Mouse (Mus musculus): ENCODE measurements around the gene Arhgap17. TPM values are rescaled to one million over a fixed set of nuclear protein-coding genes. Genes with fewer than 3 reads are reported as not detected.

Gene Arhgap17
- polyA plus RNA-seq, 1 experiment from 2014 or later: 26.6 TPM

DNA sequence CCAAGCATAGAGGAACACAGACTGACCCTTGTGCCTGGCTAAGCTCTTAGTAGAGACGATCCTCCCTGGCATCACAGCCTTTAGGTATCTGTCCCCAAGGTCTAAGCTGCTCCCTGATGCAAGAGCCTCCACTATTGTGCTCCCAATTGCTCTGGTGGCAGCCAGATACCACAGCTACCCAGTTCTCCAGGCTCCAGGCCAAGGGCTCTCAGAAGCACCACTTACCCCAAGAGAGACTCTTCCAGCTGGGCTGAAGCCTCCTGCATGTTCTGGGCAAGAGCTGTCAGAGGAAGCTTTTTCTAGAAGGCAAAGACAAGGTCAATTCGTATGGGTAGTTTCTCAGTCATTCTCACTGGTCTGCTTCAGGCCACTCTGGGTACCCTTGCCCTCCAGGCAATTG lies 46.3 kb downstream of the Arhgap17 start:
- H3K27me3 ChIP-seq (ENCODE audit: control insufficient read depth, insufficient read depth, low read length): no peaks in the 10 kb centered on the region
- H3K9me3 ChIP-seq (ENCODE audit: control insufficient read depth, low read depth, low read length): no peaks in the 10 kb centered on the region
- H3K27ac ChIP-seq (ENCODE audit: low read length): no peak overlapping the region
- WGBS: 94% methylated on average over 2 of the region's 2 CpGs
- H3K9ac ChIP-seq (replicated peaks; ENCODE audit: low read depth, low read length): no peak overlapping the region
- H3K4me3 ChIP-seq (ENCODE audit: low read depth, low read length): no peak overlapping the region
- no peaks in the 10 kb centered on the region for H3K4me1 ChIP-seq (ENCODE audit: control insufficient read depth, insufficient read depth, low read length)
- no peak for ATAC-seq (ENCODE audit: insufficient number of reproducible peaks, insufficient read depth, low FRiP score, low read depth)
- no peak overlapping the region for H3K4me2 ChIP-seq (replicated peaks; ENCODE audit: low read depth, low read length)
- peaks cover 38% of the 10 kb centered on the region for H3K36me3 ChIP-seq (ENCODE audit: control insufficient read depth, insufficient read depth, low read length)

- 79% methylated on average over 13 of the region's 13 CpGs for WGBS
- Histone ChIP-seq H3K9ac (replicated peaks; ENCODE audit: low read depth, low read length) (no peak overlapping the region), H3K9me3 (ENCODE audit: control insufficient read depth, low read depth, low read length) (no peaks in the 10 kb centered on the region), H3K27ac (ENCODE audit: low read length) (no peak overlapping the region), H3K4me3 (ENCODE audit: low read depth, low read length) (no peak overlapping the region), H3K4me2 (replicated peaks; ENCODE audit: low read depth, low read length) (no peak overlapping the region), H3K27me3 (ENCODE audit: control insufficient read depth, insufficient read depth, low read length) (no peaks in the 10 kb centered on the region), H3K4me1 (ENCODE audit: control insufficient read depth, insufficient read depth, low read length) (no peaks in the 10 kb centered on the region), H3K36me3 (ENCODE audit: control insufficient read depth, insufficient read depth, low read length) (peaks cover 40% of the 10 kb centered on the region)
- no peak for ATAC-seq (ENCODE audit: insufficient number of reproducible peaks, insufficient read depth, low FRiP score, low read depth)
These were observed 47.1 kb downstream of the Arhgap17 start for GRCm38 (mm10) chr7:123322452-123323121.

GRCm38 (mm10) chr7:123312738-123313137 lies 57.0 kb downstream of the Arhgap17 start:
- Histone ChIP-seq H3K4me2 (replicated peaks; ENCODE audit: low read depth, low read length) (no peak overlapping the region), H3K36me3 (ENCODE audit: control insufficient read depth, insufficient read depth, low read length) (peaks cover 35% of the 10 kb centered on the region), H3K9ac (replicated peaks; ENCODE audit: low read depth, low read length) (no peak overlapping the region), H3K9me3 (ENCODE audit: control insufficient read depth, low read depth, low read length) (no peaks in the 10 kb centered on the region), H3K4me1 (ENCODE audit: control insufficient read depth, insufficient read depth, low read length) (no peaks in the 10 kb centered on the region), H3K27me3 (ENCODE audit: control insufficient read depth, insufficient read depth, low read length) (no peaks in the 10 kb centered on the region), H3K4me3 (ENCODE audit: low read depth, low read length) (no peak overlapping the region), H3K27ac (ENCODE audit: low read length) (no peak overlapping the region)
- 74% methylated on average over 3 of the region's 3 CpGs for WGBS
- ATAC-seq (ENCODE audit: insufficient number of reproducible peaks, insufficient read depth, low FRiP score, low read depth): no peak

DNA sequence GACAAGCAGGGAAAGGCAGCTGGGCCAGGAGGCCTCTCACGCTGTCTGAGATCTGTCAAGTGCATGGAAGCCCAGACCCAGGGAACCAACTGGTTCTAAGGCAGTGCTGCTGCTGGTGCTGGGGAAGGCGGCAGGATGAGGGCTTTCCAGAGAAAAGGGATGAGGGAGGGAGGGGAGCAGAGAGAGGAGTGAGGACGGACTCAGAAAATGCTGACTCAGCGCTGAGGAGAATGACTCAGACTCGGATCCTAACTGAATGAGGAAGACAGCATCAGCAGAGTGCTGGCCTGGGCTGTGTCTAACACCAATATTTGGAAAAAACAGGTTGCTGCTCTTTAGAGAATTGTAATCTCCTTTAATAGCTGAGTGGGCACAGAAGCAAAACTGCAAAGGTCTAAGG lies 57.9 kb downstream of the Arhgap17 start:
- Histone ChIP-seq H3K4me1 (ENCODE audit: control insufficient read depth, insufficient read depth, low read length) (no peaks in the 10 kb centered on the region), H3K9me3 (ENCODE audit: control insufficient read depth, low read depth, low read length) (no peaks in the 10 kb centered on the region), H3K27me3 (ENCODE audit: control insufficient read depth, insufficient read depth, low read length) (no peaks in the 10 kb centered on the region), H3K4me2 (replicated peaks; ENCODE audit: low read depth, low read length) (no peak overlapping the region), H3K36me3 (ENCODE audit: control insufficient read depth, insufficient read depth, low read length) (peaks cover 29% of the 10 kb centered on the region), H3K9ac (replicated peaks; ENCODE audit: low read depth, low read length) (no peak overlapping the region), H3K4me3 (ENCODE audit: low read depth, low read length) (no peak overlapping the region), H3K27ac (ENCODE audit: low read length) (no peak overlapping the region)
- WGBS: 65% methylated on average over 5 of the region's 5 CpGs
- no peak for ATAC-seq (ENCODE audit: insufficient number of reproducible peaks, insufficient read depth, low FRiP score, low read depth)

- Histone ChIP-seq H3K9ac (replicated peaks; ENCODE audit: low read depth, low read length) (no peak overlapping the region), H3K27me3 (ENCODE audit: control insufficient read depth, insufficient read depth, low read length) (no peaks in the 10 kb centered on the region), H3K9me3 (ENCODE audit: control insufficient read depth, low read depth, low read length) (no peaks in the 10 kb centered on the region), H3K36me3 (ENCODE audit: control insufficient read depth, insufficient read depth, low read length) (peaks cover 43% of the 10 kb centered on the region), H3K27ac (ENCODE audit: low read length) (no peak overlapping the region), H3K4me3 (ENCODE audit: low read depth, low read length) (no peak overlapping the region), H3K4me1 (ENCODE audit: control insufficient read depth, insufficient read depth, low read length) (no peaks in the 10 kb centered on the region), H3K4me2 (replicated peaks; ENCODE audit: low read depth, low read length) (no peak overlapping the region)
- ATAC-seq (ENCODE audit: insufficient number of reproducible peaks, insufficient read depth, low FRiP score, low read depth): no peak
- 96% methylated on average over 4 of the region's 4 CpGs for WGBS
These were observed 61.7 kb downstream of the Arhgap17 start for GRCm38 (mm10) chr7:123307887-123308558.

DNA sequence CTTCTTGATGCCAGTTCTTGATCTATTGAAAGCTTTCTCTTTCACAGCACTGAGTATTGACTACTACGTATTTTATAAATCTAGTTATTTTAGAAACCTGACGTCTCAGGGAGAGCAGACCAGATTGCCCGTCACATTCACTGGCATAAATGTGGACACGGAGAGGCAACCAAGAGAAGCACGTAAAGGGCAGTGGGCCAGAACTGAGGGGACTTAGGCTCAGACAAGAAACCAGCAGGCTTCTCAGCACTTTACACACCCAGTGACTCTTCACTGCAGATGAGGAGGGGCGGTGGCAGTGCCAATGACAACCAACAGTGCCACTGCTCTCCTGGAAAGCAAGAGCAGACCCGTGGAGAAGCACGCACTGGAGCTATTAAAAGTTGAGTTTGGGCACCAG lies 62.5 kb downstream of the Arhgap17 start:
- Histone ChIP-seq H3K27me3 (ENCODE audit: control insufficient read depth, insufficient read depth, low read length) (no peaks in the 10 kb centered on the region), H3K4me3 (ENCODE audit: low read depth, low read length) (no peak overlapping the region), H3K9ac (replicated peaks; ENCODE audit: low read depth, low read length) (no peak overlapping the region), H3K9me3 (ENCODE audit: control insufficient read depth, low read depth, low read length) (no peaks in the 10 kb centered on the region), H3K4me1 (ENCODE audit: control insufficient read depth, insufficient read depth, low read length) (no peaks in the 10 kb centered on the region), H3K36me3 (ENCODE audit: control insufficient read depth, insufficient read depth, low read length) (peaks cover 42% of the 10 kb centered on the region), H3K4me2 (replicated peaks; ENCODE audit: low read depth, low read length) (no peak overlapping the region), H3K27ac (ENCODE audit: low read length) (no peak overlapping the region)
- WGBS: 93% methylated on average over 8 of the region's 8 CpGs
- no peak for ATAC-seq (ENCODE audit: insufficient number of reproducible peaks, insufficient read depth, low FRiP score, low read depth)

DNA sequence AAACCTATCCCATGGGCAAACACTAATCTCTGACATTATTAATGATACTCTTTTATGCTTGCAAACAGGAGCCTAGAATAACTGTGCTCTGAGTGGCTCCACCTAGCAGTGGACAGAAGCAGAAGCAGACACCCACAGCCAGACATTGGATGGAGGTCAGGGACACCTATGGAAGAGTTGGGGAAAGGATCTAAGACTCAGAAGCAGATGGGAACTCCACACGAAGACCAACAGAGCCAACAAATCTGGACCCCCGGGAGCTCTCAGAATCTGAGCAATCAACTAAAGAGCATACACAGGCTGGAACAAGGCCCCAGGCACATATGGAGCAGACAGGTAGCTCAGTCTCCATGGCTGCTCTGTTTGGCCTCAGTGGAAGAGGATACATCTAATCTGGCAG lies 64.3 kb downstream of the Arhgap17 start:
- Histone ChIP-seq H3K4me2 (replicated peaks; ENCODE audit: low read depth, low read length) (no peak overlapping the region), H3K9ac (replicated peaks; ENCODE audit: low read depth, low read length) (no peak overlapping the region), H3K4me3 (ENCODE audit: low read depth, low read length) (no peak overlapping the region), H3K9me3 (ENCODE audit: control insufficient read depth, low read depth, low read length) (no peaks in the 10 kb centered on the region), H3K27ac (ENCODE audit: low read length) (no peak overlapping the region), H3K36me3 (ENCODE audit: control insufficient read depth, insufficient read depth, low read length) (peaks cover 31% of the 10 kb centered on the region), H3K4me1 (ENCODE audit: control insufficient read depth, insufficient read depth, low read length) (no peaks in the 10 kb centered on the region), H3K27me3 (ENCODE audit: control insufficient read depth, insufficient read depth, low read length) (no peaks in the 10 kb centered on the region)
- WGBS: 89% methylated on average over 2 of the region's 2 CpGs
- no peak for ATAC-seq (ENCODE audit: insufficient number of reproducible peaks, insufficient read depth, low FRiP score, low read depth)

- Histone ChIP-seq H3K27ac (ENCODE audit: low read length) (no peak overlapping the region), H3K27me3 (ENCODE audit: control insufficient read depth, insufficient read depth, low read length) (no peaks in the 10 kb centered on the region), H3K9me3 (ENCODE audit: control insufficient read depth, low read depth, low read length) (no peaks in the 10 kb centered on the region), H3K4me2 (replicated peaks; ENCODE audit: low read depth, low read length) (no peak overlapping the region), H3K9ac (replicated peaks; ENCODE audit: low read depth, low read length) (no peak overlapping the region), H3K36me3 (ENCODE audit: control insufficient read depth, insufficient read depth, low read length) (peaks cover 36% of the 10 kb centered on the region), H3K4me3 (ENCODE audit: low read depth, low read length) (no peak overlapping the region), H3K4me1 (ENCODE audit: control insufficient read depth, insufficient read depth, low read length) (no peaks in the 10 kb centered on the region)
- no peak for ATAC-seq (ENCODE audit: insufficient number of reproducible peaks, insufficient read depth, low FRiP score, low read depth)
- WGBS: 82% methylated on average over 3 of the region's 3 CpGs
These were observed 69.5 kb downstream of the Arhgap17 start for GRCm38 (mm10) chr7:123300258-123300657.
